Mouse (Mus musculus): ENCODE results near the gene Mdc1. TPM values are rescaled to one million over a fixed set of nuclear protein-coding genes. Genes with fewer than 3 reads are reported as not detected.
A peak's percentile ranks its signal among the peaks of the same experiment; 100 is the strongest.

Mdc1 gene
- polyA plus RNA-seq, 1 experiment from 2014 or later, result 3.3 TPM

DNA sequence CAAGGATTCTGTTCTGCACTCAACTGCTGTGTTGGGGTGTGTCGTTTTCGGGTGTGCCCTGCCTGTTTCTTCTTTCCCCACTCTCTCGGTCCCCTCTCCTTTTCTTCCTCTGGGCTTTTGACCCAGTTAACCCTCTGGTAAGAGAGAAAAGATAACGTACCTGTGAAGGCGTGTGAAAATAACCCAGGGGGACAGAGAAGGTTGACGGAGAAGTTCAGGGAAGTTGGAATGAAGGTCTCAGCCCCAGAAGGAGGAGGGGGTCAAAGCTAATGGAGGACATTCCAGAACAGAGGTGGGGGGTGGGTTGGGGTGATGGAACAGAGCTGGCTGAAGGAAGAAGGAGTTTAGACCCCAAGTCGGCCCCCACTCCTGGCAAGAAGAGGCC, 27.6 kb downstream of the Mdc1 start:
- peak overlapping the region; percentile 79 for H3K4me2 ChIP-seq (ENCODE audit: low read depth, low read length)
- no peaks in the 10 kb centered on the region for H3K9me3 ChIP-seq (ENCODE audit: low read length)
- H3K27ac ChIP-seq (ENCODE audit: low read depth), result peak overlapping the region; percentile 95
- H3K9ac ChIP-seq (replicated peaks), result peak overlapping the region; percentile 61
- peaks cover 8% of the 10 kb centered on the region; the same call in 1 of the 2 replicates for H3K36me3 ChIP-seq (replicated peaks; ENCODE audit: insufficient read depth, low read length)
- H3K27me3 ChIP-seq (ENCODE audit: insufficient read depth, low read length), result peaks cover 39% of the 10 kb centered on the region
- 2% methylated on average over 7 of the region's 7 CpGs for WGBS (ENCODE audit: insufficient replicate concordance)
- DNase-seq (no peak), ATAC-seq (no peak)
- TF ChIP-seq EP300 (IDR thresholded peaks at IDR 0.05; ENCODE audit: low read depth) (no peak), CTCF (IDR thresholded peaks at IDR 0.05; ENCODE audit: low read depth) (no peak)
- peaks cover 32% of the 10 kb centered on the region for H3K4me1 ChIP-seq (ENCODE audit: insufficient read depth)
- H3K4me3 ChIP-seq (ENCODE audit: low read depth, low read length), result peak overlapping the region; percentile 55

DNA sequence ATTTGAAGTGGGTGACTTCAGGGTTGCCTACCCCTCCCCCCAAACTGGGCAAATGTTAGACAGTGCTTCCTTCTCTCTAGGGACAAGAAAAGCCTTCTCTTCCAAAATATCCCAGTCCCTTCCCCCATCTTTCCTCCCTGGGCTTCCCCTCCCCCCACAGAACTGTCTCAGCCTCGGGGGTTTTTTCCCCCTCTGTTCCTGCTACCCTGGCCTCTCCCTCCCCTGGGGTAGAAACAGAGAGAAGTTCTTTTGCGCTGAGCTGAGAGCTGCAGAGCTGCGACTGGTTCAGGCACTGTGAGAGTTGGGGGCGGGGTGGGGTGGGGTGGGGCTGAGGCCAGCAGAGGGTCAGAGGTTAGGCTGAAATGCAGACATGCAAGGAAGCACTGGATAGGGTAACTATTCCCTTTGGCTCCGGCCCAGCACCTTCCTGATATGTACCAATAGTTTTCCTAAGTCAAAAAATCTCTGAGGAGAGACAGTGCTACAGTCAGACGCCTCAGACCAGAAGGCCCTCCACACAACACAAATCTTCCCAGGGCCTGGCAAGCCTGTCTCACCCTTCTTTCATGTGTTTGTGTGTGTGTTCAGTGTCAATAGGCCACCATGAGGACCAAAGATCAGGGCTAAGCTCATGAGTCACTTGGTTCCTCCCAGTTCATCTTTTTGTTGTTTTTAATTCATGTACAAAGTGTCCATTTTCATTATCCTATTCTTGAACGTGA, 28.2 kb downstream of the Mdc1 start:
- no peaks in the 10 kb centered on the region for H3K9me3 ChIP-seq (ENCODE audit: low read length)
- peaks cover 32% of the 10 kb centered on the region for H3K4me1 ChIP-seq (ENCODE audit: insufficient read depth)
- H3K9ac ChIP-seq (replicated peaks), result peak overlapping the region; percentile 61
- peak overlapping the region; percentile 95 for H3K27ac ChIP-seq (ENCODE audit: low read depth)
- H3K4me2 ChIP-seq (ENCODE audit: low read depth, low read length), result peak overlapping the region; percentile 79
- H3K27me3 ChIP-seq (ENCODE audit: insufficient read depth, low read length), result peaks cover 35% of the 10 kb centered on the region
- DNase-seq, result peak; percentile 74
- peak overlapping the region; percentile 55 for H3K4me3 ChIP-seq (ENCODE audit: low read depth, low read length)
- H3K36me3 ChIP-seq (replicated peaks; ENCODE audit: insufficient read depth, low read length), result peaks cover 8% of the 10 kb centered on the region; the same call in 1 of the 2 replicates
- WGBS (ENCODE audit: insufficient replicate concordance), result under 1% methylated on average over 7 of the region's 7 CpGs
- peak; percentile 63 for ATAC-seq
- TF ChIP-seq CTCF (IDR thresholded peaks at IDR 0.05; ENCODE audit: low read depth) (no peak), EP300 (IDR thresholded peaks at IDR 0.05; ENCODE audit: low read depth) (no peak)

DNA sequence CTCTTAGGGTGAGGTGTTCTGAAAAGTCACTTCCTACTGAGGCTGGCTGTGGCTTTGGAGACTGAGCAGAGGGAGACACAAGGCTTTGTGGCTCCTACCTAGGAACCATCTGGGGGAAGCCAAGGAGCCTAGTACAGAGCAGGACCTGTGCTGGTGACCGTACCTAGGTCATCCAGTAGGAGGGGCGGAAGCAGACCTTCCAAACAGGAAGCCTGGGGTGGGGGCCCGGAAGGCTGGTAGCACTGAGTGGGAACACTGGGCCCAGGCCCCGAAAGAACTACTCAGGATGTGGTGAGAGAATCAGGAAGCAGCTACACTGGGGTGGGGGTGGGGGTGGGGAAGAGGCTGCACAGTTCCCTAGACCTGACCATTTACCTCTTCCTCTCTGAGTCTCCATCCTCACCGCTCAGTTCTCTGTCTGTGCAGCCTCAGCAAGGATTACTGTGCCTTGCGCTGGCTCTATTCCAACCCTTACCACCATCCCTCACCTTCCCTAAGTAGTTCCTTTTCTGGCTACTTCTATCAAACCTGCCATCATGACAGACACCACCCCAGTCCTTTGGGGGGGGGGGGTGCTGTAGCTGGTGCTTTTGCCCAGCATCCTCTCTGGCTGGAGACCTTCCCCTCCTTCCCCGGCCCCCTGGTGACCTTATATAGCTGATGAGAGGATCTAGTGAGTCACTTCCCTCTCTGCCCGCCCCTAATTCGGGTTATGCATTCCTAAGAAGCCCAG, 29.0 kb downstream of the Mdc1 start:
- Histone ChIP-seq H3K27me3 (ENCODE audit: insufficient read depth, low read length) (peaks cover 29% of the 10 kb centered on the region), H3K4me1 (ENCODE audit: insufficient read depth) (peaks cover 27% of the 10 kb centered on the region), H3K9me3 (ENCODE audit: low read length) (no peaks in the 10 kb centered on the region), H3K4me2 (ENCODE audit: low read depth, low read length) (peak overlapping the region; percentile 79), H3K27ac (ENCODE audit: low read depth) (peak overlapping the region; percentile 95), H3K4me3 (ENCODE audit: low read depth, low read length) (peak overlapping the region; percentile 55), H3K36me3 (replicated peaks; ENCODE audit: insufficient read depth, low read length) (peaks cover 11% of the 10 kb centered on the region; the same call in 1 of the 2 replicates), H3K9ac (replicated peaks) (peak overlapping the region; percentile 61; the same call in 1 of the 2 replicates)
- TF ChIP-seq CTCF (IDR thresholded peaks at IDR 0.05; ENCODE audit: low read depth) (0 out of 2 replicates have a peak, but pooled peaks have one; percentile 22), EP300 (IDR thresholded peaks at IDR 0.05; ENCODE audit: low read depth) (no peak)
- DNase-seq, result peak; percentile 79
- WGBS (ENCODE audit: insufficient replicate concordance), result 24% methylated on average over 9 of the region's 9 CpGs
- ATAC-seq, result peak; percentile 49

DNA sequence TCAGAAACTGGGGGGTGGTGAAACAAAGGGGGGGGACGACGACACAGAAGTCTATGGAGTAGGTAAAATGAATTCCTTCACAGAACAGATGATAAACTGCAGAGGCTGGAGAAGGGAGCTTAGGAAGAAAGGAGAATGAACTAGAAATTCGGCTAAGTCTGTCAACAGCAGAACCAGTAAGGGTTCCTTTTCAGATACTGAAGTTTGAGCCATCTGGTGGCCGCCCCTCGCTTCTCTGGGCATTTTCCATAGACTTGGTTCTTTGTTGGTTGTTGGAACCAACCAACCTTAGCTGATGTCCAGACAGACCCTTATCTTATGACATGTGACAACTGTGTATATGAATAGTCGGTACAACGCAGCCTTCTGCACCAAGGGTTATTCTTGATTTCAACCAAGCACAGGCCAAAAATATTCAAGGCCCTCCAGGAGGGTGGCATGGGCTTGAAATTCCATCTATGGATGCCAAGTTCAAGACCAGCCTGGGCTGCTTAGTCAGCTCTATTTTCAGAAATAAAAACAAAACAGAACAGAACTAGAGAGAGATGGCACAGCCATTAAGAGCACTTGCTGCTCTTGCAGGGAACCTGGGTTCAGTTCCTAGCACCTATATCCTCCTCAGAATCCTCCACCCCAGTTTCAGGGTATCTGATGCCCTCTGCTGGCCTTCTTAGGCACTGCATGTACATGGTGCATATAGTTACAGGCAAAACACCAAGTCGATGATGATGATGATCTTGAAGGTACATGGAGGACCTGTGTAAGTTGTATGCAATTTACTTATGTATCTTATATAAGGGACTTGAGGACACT, 29.8 kb downstream of the Mdc1 start:
- WGBS (ENCODE audit: insufficient replicate concordance), result 38% methylated on average over 8 of the region's 8 CpGs
- Histone ChIP-seq H3K4me1 (ENCODE audit: insufficient read depth) (peaks cover 19% of the 10 kb centered on the region), H3K9me3 (ENCODE audit: low read length) (no peaks in the 10 kb centered on the region), H3K9ac (replicated peaks) (0 out of 2 replicates have a peak overlapping the region, but pooled peaks have one; percentile 61), H3K4me3 (ENCODE audit: low read depth, low read length) (peak overlapping the region; percentile 55), H3K36me3 (replicated peaks; ENCODE audit: insufficient read depth, low read length) (peaks cover 12% of the 10 kb centered on the region), H3K27ac (ENCODE audit: low read depth) (peak overlapping the region; percentile 95), H3K27me3 (ENCODE audit: insufficient read depth, low read length) (peaks cover 22% of the 10 kb centered on the region), H3K4me2 (ENCODE audit: low read depth, low read length) (peak overlapping the region; percentile 79)
- TF ChIP-seq EP300 (IDR thresholded peaks at IDR 0.05; ENCODE audit: low read depth) (no peak), CTCF (IDR thresholded peaks at IDR 0.05; ENCODE audit: low read depth) (peak; percentile 79)
- ATAC-seq (no peak), DNase-seq (peak; percentile 65)

DNA sequence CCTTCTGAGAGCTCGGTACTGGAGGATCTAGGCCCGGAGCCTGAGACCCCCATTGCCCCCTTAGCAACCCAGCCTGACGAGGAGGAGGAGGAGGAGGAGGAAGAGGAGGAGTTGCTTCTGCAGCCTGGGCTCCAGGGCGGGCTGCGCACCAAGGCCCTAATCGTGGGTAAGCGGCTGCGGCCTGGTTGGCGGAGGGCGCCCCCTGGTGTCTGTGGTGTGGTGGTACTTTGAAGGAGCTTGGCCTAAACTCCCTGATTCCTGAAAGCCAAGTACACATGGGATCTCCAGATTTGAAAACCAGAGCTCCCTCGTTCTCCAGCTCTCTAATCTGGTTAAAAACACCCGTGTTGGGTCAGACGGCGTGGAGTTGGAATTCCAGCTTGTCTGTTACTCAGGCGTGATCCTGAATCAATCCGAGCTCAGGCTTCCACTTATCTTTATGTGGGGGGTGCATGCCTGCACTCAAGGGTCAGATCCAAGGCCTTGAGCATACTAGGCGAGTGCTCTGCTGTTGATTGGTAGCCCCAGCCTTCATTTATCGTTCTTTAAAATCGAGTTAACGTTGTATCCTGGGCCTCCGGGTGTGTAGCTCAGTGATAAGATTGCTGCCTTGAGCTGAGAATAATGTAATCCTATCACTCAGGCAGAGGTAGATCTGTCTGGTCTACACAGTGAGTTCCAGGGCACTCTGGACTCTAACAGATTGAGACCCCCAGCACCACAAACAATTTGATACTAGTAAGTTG, 32.6 kb downstream of the Mdc1 start:
- H3K27me3 ChIP-seq (ENCODE audit: insufficient read depth, low read length), result no peaks in the 10 kb centered on the region
- peak overlapping the region; percentile 2; the same call in 1 of the 2 replicates for H3K4me2 ChIP-seq (ENCODE audit: low read depth, low read length)
- peaks cover 19% of the 10 kb centered on the region for H3K4me1 ChIP-seq (ENCODE audit: insufficient read depth)
- DNase-seq, result peak; percentile 95
- WGBS (ENCODE audit: insufficient replicate concordance), result 22% methylated on average over 21 of the region's 21 CpGs
- TF ChIP-seq EP300 (IDR thresholded peaks at IDR 0.05; ENCODE audit: low read depth) (no peak), CTCF (IDR thresholded peaks at IDR 0.05; ENCODE audit: low read depth) (peak; percentile 98)
- H3K4me3 ChIP-seq (ENCODE audit: low read depth, low read length), result no peak overlapping the region
- no peak overlapping the region for H3K27ac ChIP-seq (ENCODE audit: low read depth)
- no peak overlapping the region for H3K9ac ChIP-seq (replicated peaks)
- peaks cover 16% of the 10 kb centered on the region for H3K36me3 ChIP-seq (replicated peaks; ENCODE audit: insufficient read depth, low read length)
- H3K9me3 ChIP-seq (ENCODE audit: low read length), result no peaks in the 10 kb centered on the region
- peak; percentile 43 for ATAC-seq

Data from liver, postnatal 0 days (tissue).